Mouse (Mus musculus) stomach, postnatal 0 days (tissue): ENCODE data around the gene Twist2. TPM values are rescaled to one million over a fixed set of nuclear protein-coding genes. Genes with fewer than 3 reads are reported as not detected.

Source experiments
- ATAC-seq: fragments of 200-750 bp; cut with Nextera tagmentation; 2 replicates; pipeline ENCODE4 v1.8.0; 2017; ENCODE audit not compliant: low FRiP score, low TSS enrichment
- DNase-seq: peaks from one replicate; pipeline ENCODE4 v3.0.0-alpha.2; 2016; ENCODE audit warnings: low spot score
- H3K27ac ChIP-seq: fragments of 300-500 bp; sonication (generic); replicated peaks from 2 replicates; pipeline ENCODE4 v1.5.1; 2014; ENCODE audit warnings: mild to moderate bottlenecking, control low read depth
- H3K27me3 ChIP-seq: fragments of 300-500 bp; sonication (generic); 2 replicates; pipeline ENCODE4 v1.6.1; 2014; ENCODE audit warnings: low read length; ENCODE audit not compliant: control insufficient read depth, insufficient read depth
- H3K36me3 ChIP-seq: fragments of 300-500 bp; sonication (generic); 2 replicates; pipeline ENCODE4 v1.6.1; 2014; ENCODE audit warnings: low read length, mixed read lengths; ENCODE audit not compliant: control insufficient read depth, insufficient read depth
- H3K4me1 ChIP-seq: fragments of 300-500 bp; sonication (generic); replicated peaks from 2 replicates; pipeline ENCODE4 v1.6.1; 2014; ENCODE audit warnings: antibody characterized with exemption; ENCODE audit not compliant: control insufficient read depth, insufficient read depth
- H3K4me2 ChIP-seq: fragments of 300-500 bp; sonication (generic); replicated peaks from 2 replicates; pipeline ENCODE4 v1.6.1; 2014; ENCODE audit warnings: low read depth, mild to moderate bottlenecking, control low read depth, moderate library complexity
- H3K4me3 ChIP-seq: fragments of 300-500 bp; sonication (generic); 2 replicates; pipeline ENCODE4 v1.5.1; 2014; ENCODE audit warnings: low read depth, low read length, control low read depth
- H3K9ac ChIP-seq: fragments of 300-500 bp; sonication (generic); 2 replicates; pipeline ENCODE4 v1.6.1; 2014; ENCODE audit warnings: mild to moderate bottlenecking, low read length, control low read depth, mixed read lengths
- H3K9me3 ChIP-seq: fragments of 300-500 bp; sonication (generic); 2 replicates; pipeline ENCODE4 v1.6.1; 2016; ENCODE audit warnings: low read length; ENCODE audit not compliant: control insufficient read depth
- CTCF ChIP-seq: IDR thresholded peaks from 2 replicates; pipeline ENCODE4 v1.5.1; 2016; ENCODE audit warnings: antibody characterized with exemption, low read depth, mild to moderate bottlenecking, moderate library complexity
- EP300 ChIP-seq: optimal IDR thresholded peaks from 2 replicates; pipeline ENCODE3; 2016; ENCODE audit warnings: antibody characterized with exemption
- WGBS: fragments of 180-500 bp; shearing (Covaris S2); extraction: QIAGEN DNeasy Blood & Tissue Kit; methylation state at CpG from one replicate; pipeline ENCODE4 v1.1.7; 2014; 5-methylcytosine and 5-hydroxymethylcytosine counted together
- polyA plus RNA-seq: library from polyadenylated mRNA; unstranded; fragments of >200 nt; fragmentation: Nextera tagmentation; extraction: Ambion mirVana; gene quantifications from 2 replicates; pipeline ENCODE4 v1.2.1, GENCODE M21; 2015

Twist2 gene
- polyA plus RNA-seq, 1 experiment from 2014 or later: 3.7 TPM

DNA sequence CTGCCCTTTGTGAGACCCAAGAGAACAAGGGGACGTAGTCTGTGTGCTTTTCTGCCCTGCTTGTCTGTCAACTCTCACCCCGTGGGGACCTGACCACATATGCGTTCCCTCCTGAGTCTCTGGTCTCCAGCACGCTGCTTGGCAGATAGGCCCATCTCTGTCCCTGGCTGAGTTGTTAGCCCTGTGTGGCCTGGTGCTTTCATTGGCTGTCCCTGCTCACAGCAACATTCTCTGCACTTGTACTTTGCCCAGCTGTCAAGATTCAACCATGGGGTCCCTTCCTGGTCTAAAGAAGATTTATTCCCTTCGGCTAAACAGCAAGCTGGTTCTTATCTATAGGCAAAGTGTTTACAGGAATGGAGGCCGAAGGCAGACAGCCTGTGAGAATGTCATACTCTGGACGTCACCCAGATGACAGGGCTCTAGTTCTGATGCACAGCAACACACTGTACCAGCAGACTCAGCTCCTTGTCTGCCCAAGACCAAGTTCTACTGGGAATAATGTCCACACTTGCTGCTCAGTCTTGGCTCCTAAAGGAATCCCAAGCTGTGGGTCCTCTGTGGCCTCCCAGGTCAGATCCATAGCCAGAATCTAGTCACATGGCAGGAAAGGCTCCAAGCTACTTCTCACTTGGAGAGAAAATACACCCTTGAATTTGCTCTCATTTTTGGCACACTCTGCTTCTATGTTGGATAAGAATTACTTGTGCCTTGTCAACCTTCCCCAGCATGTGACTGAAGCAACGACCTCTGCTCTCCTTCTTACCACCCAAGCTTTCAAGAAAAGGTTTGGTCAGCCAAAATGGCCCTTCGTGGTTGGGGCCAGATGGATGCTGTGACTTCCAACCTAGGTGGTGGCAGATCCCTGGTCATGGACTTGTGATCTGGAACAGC is 55.8 kb downstream of the Twist2 start:
- H3K36me3 ChIP-seq: no peaks in the 10 kb centered on the region
- no peaks in the 10 kb centered on the region for H3K27me3 ChIP-seq
- DNase-seq (no peak), ATAC-seq (peak; percentile 41)
- WGBS: 48% methylated on average over 9 of the region's 9 CpGs
- H3K4me3 ChIP-seq: no peak overlapping the region
- no peak overlapping the region for H3K27ac ChIP-seq
- H3K4me1 ChIP-seq: no peaks in the 10 kb centered on the region
- H3K9ac ChIP-seq: no peak overlapping the region
- no peak overlapping the region for H3K4me2 ChIP-seq
- TF ChIP-seq EP300: no peak
- no peak for TF ChIP-seq CTCF
- H3K9me3 ChIP-seq: no peaks in the 10 kb centered on the region

DNA sequence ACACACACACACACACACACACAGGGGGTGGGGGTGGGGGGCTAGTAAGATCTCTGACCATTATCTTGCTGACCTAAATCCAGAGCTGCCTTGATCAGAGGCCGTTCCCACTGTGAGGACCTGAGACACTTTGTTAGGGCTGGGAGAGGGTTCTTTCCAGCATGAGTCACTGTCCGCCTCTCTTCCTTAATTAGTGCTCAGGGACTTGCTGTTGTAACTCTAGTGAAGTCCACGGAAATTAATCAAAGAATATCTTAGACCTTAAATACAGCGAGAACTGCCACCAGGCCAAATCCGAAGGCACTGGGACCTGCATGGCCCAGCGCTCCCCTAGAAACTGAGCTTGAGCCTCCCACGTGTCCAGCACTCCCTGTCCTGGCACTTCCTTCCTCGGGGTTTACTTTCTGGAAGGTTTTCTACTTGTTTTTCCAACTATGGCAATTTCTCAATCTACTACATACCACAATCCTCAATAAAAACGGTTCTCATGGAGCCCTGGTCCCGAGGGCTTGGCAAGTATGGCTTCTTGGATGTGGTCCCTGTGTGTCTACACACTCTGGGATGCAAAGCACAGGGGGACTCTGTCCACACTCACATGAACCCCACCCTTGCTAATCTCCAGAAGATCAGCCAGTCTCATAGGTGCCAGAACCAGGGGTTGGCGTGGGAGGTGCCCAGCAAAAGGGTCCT is 57.0 kb downstream of the Twist2 start:
- no peak overlapping the region for H3K4me2 ChIP-seq
- no peak overlapping the region for H3K4me3 ChIP-seq
- H3K36me3 ChIP-seq: no peaks in the 10 kb centered on the region
- no peaks in the 10 kb centered on the region for H3K9me3 ChIP-seq
- peak; percentile 28; the same call in 1 of the 2 replicates for ATAC-seq
- no peak for DNase-seq
- H3K27me3 ChIP-seq: no peaks in the 10 kb centered on the region
- WGBS: 65% methylated on average over 11 of the region's 11 CpGs
- H3K4me1 ChIP-seq: no peaks in the 10 kb centered on the region
- H3K27ac ChIP-seq: no peak overlapping the region
- no peak overlapping the region for H3K9ac ChIP-seq
- TF ChIP-seq EP300 (no peak), CTCF (no peak)

DNA sequence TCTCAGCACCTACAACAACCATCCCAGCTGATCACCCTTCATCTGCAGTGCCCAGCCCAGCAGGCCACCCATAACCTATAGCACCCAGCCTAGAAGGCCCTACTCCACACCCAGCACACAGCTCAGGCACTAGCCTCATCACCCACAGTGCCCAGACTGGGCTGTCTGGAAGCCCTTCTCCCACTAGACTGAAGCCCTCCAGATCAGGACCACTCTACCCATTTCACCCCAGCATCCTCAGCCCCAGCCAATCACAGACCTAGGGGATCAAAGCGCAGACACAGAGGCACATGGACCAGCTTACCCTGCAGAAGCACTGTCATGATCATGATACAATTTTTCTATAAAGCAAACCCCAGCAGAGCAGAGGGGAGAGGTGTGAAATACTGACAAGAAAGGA is 57.6 kb downstream of the Twist2 start:
- Histone ChIP-seq H3K4me2 (no peak overlapping the region), H3K27me3 (no peaks in the 10 kb centered on the region), H3K36me3 (no peaks in the 10 kb centered on the region), H3K4me3 (no peak overlapping the region), H3K9ac (no peak overlapping the region), H3K4me1 (no peaks in the 10 kb centered on the region), H3K27ac (no peak overlapping the region), H3K9me3 (no peaks in the 10 kb centered on the region)
- WGBS: 94% methylated on average over 1 of the region's 1 CpGs
- DNase-seq: no peak
- TF ChIP-seq EP300 (no peak), CTCF (no peak)
- peak; percentile 34; the same call in 1 of the 2 replicates for ATAC-seq

DNA sequence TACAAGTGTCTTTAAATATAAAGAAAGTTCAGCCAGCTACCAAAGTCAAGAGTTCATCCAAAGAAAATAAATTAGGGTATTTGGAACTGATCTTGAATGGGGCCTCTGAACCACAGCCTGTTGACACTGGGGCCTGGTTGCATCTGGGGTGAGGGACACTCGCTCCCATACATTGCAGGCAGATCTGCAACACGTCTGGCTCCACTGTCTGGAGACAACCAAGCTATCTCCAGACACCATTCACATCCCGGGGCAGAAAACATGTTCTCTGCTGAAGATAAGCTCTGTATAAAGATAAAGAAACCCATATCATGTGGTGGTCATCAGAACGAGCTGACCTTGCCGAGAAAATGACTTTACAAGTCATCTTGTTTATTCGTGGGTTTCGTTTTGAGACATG is 60.2 kb downstream of the Twist2 start:
- Histone ChIP-seq H3K4me3 (no peak overlapping the region), H3K27me3 (no peaks in the 10 kb centered on the region), H3K27ac (no peak overlapping the region), H3K4me2 (no peak overlapping the region), H3K4me1 (no peaks in the 10 kb centered on the region), H3K9ac (no peak overlapping the region), H3K9me3 (no peaks in the 10 kb centered on the region), H3K36me3 (no peaks in the 10 kb centered on the region)
- no peak for DNase-seq
- WGBS: 52% methylated on average over 7 of the region's 7 CpGs
- no peak for ATAC-seq
- TF ChIP-seq CTCF: no peak
- TF ChIP-seq EP300: no peak

DNA sequence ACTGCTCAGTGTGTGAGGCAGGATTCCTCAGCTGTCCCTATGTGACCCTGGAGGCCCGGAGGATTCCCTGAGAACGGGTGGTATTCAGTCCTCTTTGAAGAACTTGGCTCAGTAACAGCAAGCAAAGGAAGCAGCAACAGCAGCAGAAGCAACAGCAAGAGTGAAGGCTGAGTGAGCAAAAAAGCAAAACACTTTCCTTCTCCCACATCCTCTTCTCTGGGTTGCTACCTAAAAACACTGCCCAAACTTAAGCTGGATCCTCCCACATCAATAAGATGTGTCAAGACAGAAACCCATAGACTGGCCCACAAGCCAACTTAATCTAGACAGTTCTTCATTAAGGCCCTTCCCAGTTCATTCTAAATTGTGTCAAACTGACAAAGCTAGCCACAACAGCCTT is 64.7 kb downstream of the Twist2 start:
- Histone ChIP-seq H3K27ac (no peak overlapping the region), H3K4me2 (no peak overlapping the region), H3K9me3 (no peaks in the 10 kb centered on the region), H3K36me3 (no peaks in the 10 kb centered on the region), H3K4me1 (no peaks in the 10 kb centered on the region), H3K27me3 (no peaks in the 10 kb centered on the region), H3K4me3 (no peak overlapping the region), H3K9ac (no peak overlapping the region)
- no peak for ATAC-seq
- no peak for DNase-seq
- TF ChIP-seq CTCF (no peak), EP300 (no peak)
- WGBS: 61% methylated on average over 2 of the region's 2 CpGs

DNA sequence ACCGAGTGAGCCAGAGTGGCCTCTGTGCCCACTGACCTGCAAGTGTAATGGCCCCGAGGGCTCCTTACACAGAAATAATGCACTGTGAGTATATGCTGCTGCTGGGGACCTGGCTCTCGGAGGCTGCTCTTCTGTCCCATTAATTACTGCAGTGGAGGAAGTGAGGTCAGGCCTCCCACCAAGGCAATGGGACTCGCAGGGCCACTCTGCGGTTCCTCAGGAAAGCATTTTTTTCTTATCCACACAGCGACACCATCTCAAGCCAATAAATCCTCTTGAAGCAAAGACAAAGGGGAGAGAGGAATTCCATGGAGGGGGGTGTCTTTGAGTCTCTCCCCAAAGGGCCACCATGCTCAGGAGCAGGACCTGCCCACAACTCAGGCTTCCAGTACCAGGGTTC is 69.8 kb downstream of the Twist2 start:
- peaks cover 7% of the 10 kb centered on the region; the same call in 1 of the 2 replicates for H3K4me1 ChIP-seq
- no peak for ATAC-seq
- H3K9me3 ChIP-seq: no peaks in the 10 kb centered on the region
- no peak overlapping the region for H3K9ac ChIP-seq
- H3K4me3 ChIP-seq: no peak overlapping the region
- WGBS: 55% methylated on average over 6 of the region's 6 CpGs
- H3K27ac ChIP-seq: no peak overlapping the region
- no peaks in the 10 kb centered on the region for H3K36me3 ChIP-seq
- no peaks in the 10 kb centered on the region for H3K27me3 ChIP-seq
- H3K4me2 ChIP-seq: no peak overlapping the region
- DNase-seq: no peak
- TF ChIP-seq EP300 (no peak), CTCF (no peak)
